Mouse (Mus musculus) kidney, postnatal 4 days (tissue): ENCODE data around the gene Samd14.
A peak's percentile ranks its signal among the peaks of the same experiment; 100 is the strongest.

ENCODE experiments used
- DNase-seq, 2 experiments: peaks; one replicate each; pipeline ENCODE4 v3.0.0; 2021; ENCODE audit warnings: mixed read lengths in 2 of 2

Gene Samd14

DNA sequence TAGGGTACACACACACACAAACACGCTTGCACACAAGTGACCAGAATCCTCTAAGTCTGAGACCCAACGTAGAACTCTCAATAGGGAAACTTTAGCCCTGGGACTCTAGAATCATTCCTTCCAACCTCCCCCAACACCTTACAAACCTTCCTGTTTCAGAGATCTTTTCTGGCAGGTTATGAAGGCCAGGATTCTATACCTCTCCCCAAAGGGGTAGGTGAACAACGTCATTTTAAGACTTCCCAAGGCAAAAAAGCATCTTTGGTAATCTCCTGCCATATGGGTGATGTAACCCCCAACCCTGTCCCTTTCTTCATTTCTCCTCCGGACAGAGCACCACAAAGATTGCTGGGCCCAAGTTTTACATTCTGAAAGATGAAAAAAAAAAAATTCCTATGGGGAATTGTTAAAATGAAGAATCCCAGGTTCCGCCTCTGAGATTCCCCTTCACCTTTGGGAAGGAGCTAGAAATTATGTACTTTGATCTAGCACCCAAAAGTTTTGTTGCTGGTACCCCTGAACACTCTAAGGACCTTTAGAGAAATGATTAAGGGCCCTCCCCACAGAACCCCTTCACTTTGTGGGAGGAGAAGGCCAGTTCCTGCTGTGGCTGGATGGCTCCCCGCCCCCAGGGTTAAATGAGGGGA lies 19.5 kb upstream of the Samd14 start:
- no peak for DNase-seq

GRCm38 (mm10) chr11:94990749-94991577 lies 18.7 kb upstream of the Samd14 start, which contains the start of gene Ppp1r9b:
TSS of gene Ppp1r9b (plus strand) at chr11:94991035.
- peak; percentile 94 to 96 for DNase-seq

GRCm38 (mm10) chr11:94991641-94992479 lies 17.8 kb upstream of the Samd14 start:
- DNase-seq = peak; percentile 67 to 76

DNA sequence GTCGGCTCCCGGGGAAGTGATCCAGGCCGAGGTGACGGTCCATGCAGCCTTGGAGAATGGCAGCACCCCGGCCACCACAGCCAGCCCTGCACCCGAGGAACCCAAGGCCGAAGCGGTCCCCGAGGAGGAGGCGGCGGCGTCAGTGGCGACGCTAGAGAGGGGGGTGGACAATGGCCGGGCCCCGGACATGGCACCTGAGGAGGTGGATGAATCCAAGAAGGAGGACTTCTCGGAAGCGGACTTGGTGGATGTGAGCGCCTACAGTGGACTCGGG lies 17.3 kb upstream of the Samd14 start:
- DNase-seq = peak; percentile 42 to 53

DNA sequence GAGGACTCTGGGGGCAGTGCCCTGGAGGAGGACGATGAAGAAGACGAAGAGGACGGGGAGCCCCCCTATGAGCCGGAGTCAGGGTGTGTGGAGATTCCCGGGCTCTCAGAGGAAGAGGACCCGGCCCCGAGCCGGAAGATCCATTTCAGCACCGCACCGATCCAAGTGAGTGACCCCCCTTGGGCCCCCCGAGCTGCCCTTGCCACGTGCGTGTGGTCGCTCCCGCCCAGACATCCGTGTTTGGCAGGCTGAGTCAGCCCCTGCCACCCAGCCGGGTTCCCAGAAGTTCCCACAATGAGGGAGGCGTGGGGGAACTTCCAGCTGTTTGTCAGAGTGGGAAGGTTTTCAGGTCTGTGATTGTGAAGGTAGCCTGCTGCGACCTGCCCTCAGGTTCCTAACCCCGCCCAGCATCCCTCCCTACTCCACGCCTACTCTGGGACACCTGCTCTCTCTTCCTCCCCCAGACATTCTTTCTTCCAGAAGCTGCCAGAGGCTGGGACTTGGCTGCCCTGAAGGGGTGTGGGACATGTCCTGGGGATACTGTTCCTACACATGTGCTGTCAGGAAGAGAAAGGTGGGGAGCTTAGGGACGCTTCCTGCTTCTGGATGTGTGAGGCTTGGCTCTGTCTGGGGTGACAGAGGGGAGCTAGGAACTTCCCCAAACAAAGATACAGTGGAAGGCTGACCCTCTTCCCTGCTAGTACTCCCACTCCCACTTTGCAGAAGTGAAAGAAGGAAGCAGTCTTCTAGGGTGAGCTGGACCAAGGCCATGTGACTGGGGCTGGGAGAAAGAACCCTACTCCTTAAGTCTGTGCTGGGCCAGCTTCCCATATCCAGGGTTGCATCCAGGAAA lies 16.7 kb upstream of the Samd14 start:
- DNase-seq = peak; percentile 68 to 79

DNA sequence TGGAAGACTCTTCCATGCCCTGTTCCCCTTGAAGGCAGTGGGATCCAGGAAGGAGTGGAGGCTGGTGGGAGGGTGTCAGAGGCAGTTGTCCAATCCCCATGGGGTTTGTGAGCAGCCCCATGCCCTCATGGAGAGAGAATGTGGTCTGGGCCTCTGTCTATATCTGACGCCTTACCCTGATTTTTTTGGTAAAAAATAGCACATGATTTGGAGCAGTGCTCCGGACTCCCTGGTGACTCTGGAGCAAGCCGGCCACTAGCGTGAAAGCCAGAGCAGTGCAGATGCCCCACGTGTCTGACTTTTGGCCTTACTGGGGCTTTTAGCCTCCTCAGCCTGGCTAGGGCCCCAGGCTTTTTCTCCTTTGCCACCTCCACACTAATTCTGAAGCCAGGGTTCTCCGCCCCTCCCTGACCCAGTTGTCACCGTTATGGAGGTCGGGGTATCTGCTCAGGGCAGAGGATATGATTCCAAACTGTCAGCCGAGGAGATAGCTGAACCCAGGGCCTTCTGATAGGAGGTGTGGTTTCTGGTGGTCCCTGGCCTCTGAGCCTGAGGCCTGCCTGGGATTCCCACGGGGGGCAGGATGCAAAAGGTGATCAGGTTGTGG lies 15.4 kb upstream of the Samd14 start:
- DNase-seq = no peak

DNA sequence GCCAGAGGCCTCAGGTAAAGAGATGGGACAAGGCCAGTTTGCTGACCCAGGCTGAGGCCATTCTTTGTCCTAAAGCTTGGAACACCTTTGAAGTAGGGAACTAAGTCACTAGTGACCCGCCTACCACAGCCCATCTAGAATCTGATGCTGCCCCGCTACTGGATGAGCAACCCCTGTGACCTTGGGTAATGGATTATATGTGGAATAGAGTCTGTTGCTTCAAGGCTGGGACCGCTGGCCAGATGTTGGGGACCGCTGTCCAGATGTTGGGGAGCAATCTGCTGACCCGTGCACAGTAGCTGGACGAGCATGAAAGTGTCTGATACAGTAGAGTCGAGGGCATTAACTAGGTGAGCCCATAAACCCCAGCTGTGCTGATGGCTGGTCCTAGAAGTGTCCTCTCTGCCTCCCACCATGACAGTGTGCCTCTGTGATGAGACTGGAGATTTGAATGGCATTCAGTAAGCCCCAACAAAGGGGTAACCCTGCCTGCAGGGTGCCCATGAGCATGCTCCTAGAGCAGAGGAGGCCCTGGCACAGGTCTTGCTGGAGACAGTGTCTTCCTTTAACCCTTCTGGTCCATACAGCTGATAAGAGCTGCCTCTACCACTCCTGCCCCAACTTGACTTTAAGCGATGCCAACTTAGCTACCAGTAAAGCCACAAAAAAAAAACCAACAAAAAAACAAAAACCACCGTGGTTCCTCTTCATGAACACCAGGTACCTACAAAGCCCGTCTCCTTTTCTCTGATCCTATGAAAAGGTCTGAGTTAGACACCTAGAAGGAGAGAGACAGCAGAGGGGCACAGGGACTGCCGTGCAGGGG lies 14.5 kb upstream of the Samd14 start:
- DNase-seq = no peak

- no peak for DNase-seq
These were observed 13.6 kb upstream of the Samd14 start for GRCm38 (mm10) chr11:94996101-94996500.

GRCm38 (mm10) chr11:94996984-94997383 lies 12.7 kb upstream of the Samd14 start:
- DNase-seq = no peak

GRCm38 (mm10) chr11:94997596-94997995 lies 12.1 kb upstream of the Samd14 start:
- DNase-seq = no peak

DNA sequence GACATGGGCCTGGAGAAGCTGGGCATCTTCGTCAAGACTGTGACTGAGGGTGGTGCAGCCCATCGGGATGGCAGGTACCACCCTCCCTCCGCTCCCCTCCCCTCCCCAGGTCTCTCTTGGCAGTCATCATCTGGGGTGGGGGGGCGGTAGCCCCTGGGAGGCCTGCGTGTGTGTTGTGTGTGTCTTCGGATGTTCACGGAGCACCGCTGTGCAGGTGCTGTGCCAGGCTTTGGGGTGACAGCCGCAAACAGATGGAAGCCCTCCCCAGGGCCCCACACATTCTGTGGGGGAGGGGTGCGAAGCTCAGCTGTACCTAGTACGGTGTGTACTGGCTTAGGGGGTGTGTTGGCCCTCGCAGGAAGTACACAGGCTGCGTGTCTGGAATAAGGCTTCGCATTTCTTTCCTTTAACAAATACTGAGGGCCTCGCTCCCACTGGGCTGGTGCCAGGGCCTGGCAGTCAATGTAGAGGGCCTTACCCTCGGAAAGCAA lies 11.6 kb upstream of the Samd14 start:
- DNase-seq = no peak

DNA sequence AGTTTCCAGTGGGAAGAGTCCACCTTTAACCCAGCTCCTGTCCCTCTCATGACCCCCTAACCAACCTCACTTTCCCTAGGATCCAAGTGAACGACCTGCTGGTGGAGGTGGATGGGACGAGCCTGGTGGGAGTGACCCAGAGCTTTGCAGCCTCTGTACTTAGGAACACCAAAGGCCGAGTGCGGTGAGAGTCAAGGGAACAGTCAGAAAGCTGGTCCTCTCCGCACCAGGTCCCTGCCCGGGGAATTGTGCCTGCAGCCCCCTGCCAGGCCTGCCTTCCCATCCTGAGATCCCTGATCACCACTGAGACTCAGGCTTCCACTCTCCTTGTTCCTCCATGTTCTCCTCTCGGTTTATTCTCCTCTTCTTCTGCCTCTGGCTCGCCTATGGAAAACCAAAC lies 9.6 kb upstream of the Samd14 start:
- no peak for DNase-seq

GRCm38 (mm10) chr11:95000548-95000947 lies 9.1 kb upstream of the Samd14 start:
- peak; percentile 68 to 78 for DNase-seq

GRCm38 (mm10) chr11:95001058-95001457 lies 8.6 kb upstream of the Samd14 start:
- DNase-seq = peak; percentile 79 to 84

GRCm38 (mm10) chr11:95001584-95002347 lies 7.9 kb upstream of the Samd14 start:
- no peak for DNase-seq

DNA sequence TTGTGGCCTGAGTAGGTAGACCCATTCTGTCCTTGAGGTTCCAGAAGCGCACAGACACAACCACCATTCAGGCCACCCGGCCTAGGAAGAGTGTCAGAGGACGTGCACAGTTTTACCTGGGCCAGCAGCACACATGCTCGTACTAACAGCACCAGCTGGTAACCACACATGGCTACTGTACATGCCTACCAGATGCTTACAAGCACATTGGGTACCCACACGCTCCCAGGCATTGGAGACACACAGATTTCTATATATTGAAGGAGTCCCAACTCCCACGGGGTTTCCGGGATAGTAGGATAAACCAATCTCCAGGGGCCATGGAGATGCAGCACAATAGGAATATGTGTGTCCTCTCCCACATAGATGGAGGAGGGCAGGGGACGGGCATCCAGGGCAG lies 7.0 kb upstream of the Samd14 start:
- peak in 1 of 2 experiments; percentile 0 for DNase-seq

GRCm38 (mm10) chr11:95004136-95004936 lies 5.3 kb upstream of the Samd14 start:
- peak in 1 of 2 experiments; percentile 37 for DNase-seq

- no peak for DNase-seq
These were observed 4.8 kb upstream of the Samd14 start for GRCm38 (mm10) chr11:95004937-95005198.

DNA sequence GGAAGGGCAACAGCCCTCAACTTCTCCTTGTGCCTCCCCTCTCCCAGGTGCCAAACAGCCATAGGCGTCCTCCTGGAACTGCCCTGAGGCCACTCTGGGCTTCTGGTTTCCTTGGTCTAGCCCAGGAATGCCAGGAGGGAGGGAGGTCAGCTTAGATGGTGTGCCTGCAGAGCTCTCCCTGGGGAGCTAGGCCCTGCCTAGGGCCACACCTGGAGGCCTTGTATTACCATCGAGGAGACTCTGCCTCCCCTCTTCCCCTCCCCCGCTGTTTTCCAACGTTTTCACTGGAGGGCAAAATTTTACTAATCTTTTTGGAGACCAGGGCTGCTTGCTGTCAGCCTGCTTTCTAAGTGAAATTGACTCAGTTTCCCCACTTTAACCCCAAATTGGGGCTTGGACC lies 3.6 kb upstream of the Samd14 start:
- DNase-seq = no peak
